Mouse (Mus musculus): ENCODE data around the gene Ice2.

- TF ChIP-seq CHD2 (IDR thresholded peaks at IDR 0.05; ENCODE audit: low read depth, low read length) (no peak), HCFC1 (IDR thresholded peaks at IDR 0.05; ENCODE audit: borderline replicate concordance, insufficient read depth, low read length) (no peak)
These were observed 57.0 kb downstream of the Ice2 start for GRCm38 (mm10) chr9:69454691-69455090.
